Mouse (Mus musculus): ENCODE data around the gene Afap1. TPM values are rescaled to one million over a fixed set of nuclear protein-coding genes. Genes with fewer than 3 reads are reported as not detected.
A peak's percentile ranks its signal among the peaks of the same experiment; 100 is the strongest.

Afap1 gene
- total and polyA plus RNA-seq, 2 experiments = 0.55 to 0.73 TPM

DNA sequence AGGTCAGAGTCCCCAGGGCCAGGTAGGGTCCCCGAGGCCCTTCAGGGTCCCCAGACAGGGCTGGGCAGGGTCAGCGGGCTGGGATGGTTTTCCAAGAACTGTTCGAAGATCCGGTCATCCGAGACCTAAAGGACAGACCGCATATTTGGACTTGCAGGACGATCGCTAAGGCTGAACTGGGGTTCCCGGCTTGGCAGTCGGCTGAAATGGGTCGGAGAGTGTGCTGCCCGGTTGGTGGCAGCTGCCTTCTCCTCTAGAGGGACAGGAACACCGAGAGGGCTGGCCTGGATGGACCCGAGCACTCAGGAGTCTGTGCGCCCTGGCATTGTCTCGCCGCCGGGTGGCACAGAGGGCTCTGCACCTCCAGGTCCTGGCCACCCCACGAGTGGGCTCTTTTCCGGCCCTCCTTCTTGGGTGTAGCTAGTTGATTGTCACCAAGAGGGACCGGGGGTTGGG lies 714 bp downstream of the Afap1 start:
- no peak for TF ChIP-seq POLR2A (IDR thresholded peaks at IDR 0.05; ENCODE audit: extremely low read depth, insufficient read depth, low read length)
- no peak for TF ChIP-seq CTCF (IDR thresholded peaks at IDR 0.05; ENCODE audit: low read depth, low read length)
- Histone ChIP-seq H3K27ac (replicated peaks; ENCODE audit: insufficient read depth, low read depth, low read length) (no peak overlapping the region), H3K79me2 (ENCODE audit: control insufficient read depth, insufficient read depth, low read length) (no peaks in the 10 kb centered on the region), H3K9ac (ENCODE audit: low read depth, low read length) (peak overlapping the region; percentile 82), H3K4me1 (ENCODE audit: control insufficient read depth, insufficient read depth, low read length) (peaks cover 2% of the 10 kb centered on the region; the same call in 1 of the 2 replicates), H3K36me3 (ENCODE audit: control insufficient read depth, insufficient read depth, low read length) (no peaks in the 10 kb centered on the region), H3K27me3 (ENCODE audit: control insufficient read depth, insufficient read depth, low read length) (no peaks in the 10 kb centered on the region), H3K4me3 (ENCODE audit: insufficient read depth, low read depth, low read length) (peak overlapping the region; percentile 69)
- DNase-seq (ENCODE audit: extremely low read depth, low read depth, low spot score) = no peak
- WGBS = 5% methylated on average over 21 of the region's 21 CpGs

- H3K27me3 ChIP-seq (ENCODE audit: control insufficient read depth, insufficient read depth, low read length) = no peaks in the 10 kb centered on the region
- H3K4me3 ChIP-seq (ENCODE audit: insufficient read depth, low read depth, low read length) = peak overlapping the region; percentile 51; the same call in 1 of the 2 replicates
- 28% methylated on average over 30 of the region's 30 CpGs for WGBS
- peaks cover 2% of the 10 kb centered on the region; the same call in 1 of the 2 replicates for H3K4me1 ChIP-seq (ENCODE audit: control insufficient read depth, insufficient read depth, low read length)
- DNase-seq (ENCODE audit: extremely low read depth, low read depth, low spot score) = no peak
- H3K9ac ChIP-seq (ENCODE audit: low read depth, low read length) = peak overlapping the region; percentile 10; the same call in 1 of the 2 replicates
- no peak overlapping the region for H3K27ac ChIP-seq (replicated peaks; ENCODE audit: insufficient read depth, low read depth, low read length)
- H3K36me3 ChIP-seq (ENCODE audit: control insufficient read depth, insufficient read depth, low read length) = no peaks in the 10 kb centered on the region
- TF ChIP-seq POLR2A (IDR thresholded peaks at IDR 0.05; ENCODE audit: extremely low read depth, insufficient read depth, low read length) (no peak), CTCF (IDR thresholded peaks at IDR 0.05; ENCODE audit: low read depth, low read length) (no peak)
- H3K79me2 ChIP-seq (ENCODE audit: control insufficient read depth, insufficient read depth, low read length) = no peaks in the 10 kb centered on the region
These were observed 1.4 kb downstream of the Afap1 start for GRCm38 (mm10) chr5:35894295-35895047.

DNA sequence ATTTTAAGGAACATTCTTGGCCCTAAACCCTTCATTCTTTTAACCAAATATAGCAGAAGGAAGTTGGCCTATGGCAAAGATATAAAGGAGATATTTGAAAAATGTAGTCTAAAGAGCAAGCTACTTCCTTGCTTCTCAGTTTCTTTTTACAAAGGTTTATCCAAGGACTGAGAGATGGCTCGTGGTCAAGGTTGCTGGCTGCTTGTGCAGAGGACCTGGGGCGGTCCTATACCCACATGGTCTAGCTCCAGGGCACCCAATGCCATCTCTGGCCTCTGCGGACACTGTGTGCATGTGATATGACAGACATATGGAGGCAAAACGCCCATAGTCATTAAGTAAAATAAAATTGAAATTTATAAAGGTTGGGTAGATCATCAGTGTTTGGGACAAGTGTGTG lies 2.8 kb downstream of the Afap1 start:
- H3K36me3 ChIP-seq (ENCODE audit: control insufficient read depth, insufficient read depth, low read length) = no peaks in the 10 kb centered on the region
- no peak overlapping the region for H3K9ac ChIP-seq (ENCODE audit: low read depth, low read length)
- no peak for DNase-seq (ENCODE audit: extremely low read depth, low read depth, low spot score)
- H3K4me1 ChIP-seq (ENCODE audit: control insufficient read depth, insufficient read depth, low read length) = peaks cover 2% of the 10 kb centered on the region; the same call in 1 of the 2 replicates
- H3K27ac ChIP-seq (replicated peaks; ENCODE audit: insufficient read depth, low read depth, low read length) = no peak overlapping the region
- 83% methylated on average over 4 of the region's 4 CpGs for WGBS
- no peaks in the 10 kb centered on the region for H3K27me3 ChIP-seq (ENCODE audit: control insufficient read depth, insufficient read depth, low read length)
- no peak overlapping the region for H3K4me3 ChIP-seq (ENCODE audit: insufficient read depth, low read depth, low read length)
- TF ChIP-seq POLR2A (IDR thresholded peaks at IDR 0.05; ENCODE audit: extremely low read depth, insufficient read depth, low read length) (no peak), CTCF (IDR thresholded peaks at IDR 0.05; ENCODE audit: low read depth, low read length) (no peak)
- H3K79me2 ChIP-seq (ENCODE audit: control insufficient read depth, insufficient read depth, low read length) = no peaks in the 10 kb centered on the region

- WGBS = 86% methylated on average over 4 of the region's 4 CpGs
- H3K27ac ChIP-seq (replicated peaks; ENCODE audit: insufficient read depth, low read depth, low read length) = no peak overlapping the region
- no peak for TF ChIP-seq CTCF (IDR thresholded peaks at IDR 0.05; ENCODE audit: low read depth, low read length)
- no peak for TF ChIP-seq POLR2A (IDR thresholded peaks at IDR 0.05; ENCODE audit: extremely low read depth, insufficient read depth, low read length)
These were observed 3.4 kb downstream of the Afap1 start for GRCm38 (mm10) chr5:35896556-35896955.

DNA sequence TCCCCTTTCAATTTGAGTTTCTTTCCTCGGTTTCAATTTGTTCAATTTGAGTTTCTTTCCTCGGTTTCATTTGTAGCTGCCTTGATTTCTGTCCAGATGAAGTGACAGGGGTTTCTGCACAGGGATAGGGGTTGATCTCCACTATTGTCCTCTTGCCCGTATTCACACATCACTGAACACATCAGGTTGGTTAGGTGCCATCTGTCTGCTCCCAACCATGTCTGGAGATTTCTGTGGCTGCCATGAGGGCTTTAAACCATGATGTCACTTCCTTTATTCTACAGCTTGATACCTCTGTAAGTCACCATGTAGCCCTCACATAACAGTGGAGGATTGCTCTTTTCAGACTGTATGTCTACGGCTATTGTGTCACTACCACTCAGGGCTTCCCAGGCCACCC lies 4.0 kb downstream of the Afap1 start:
- H3K9ac ChIP-seq (ENCODE audit: low read depth, low read length) = no peak overlapping the region
- H3K4me3 ChIP-seq (ENCODE audit: insufficient read depth, low read depth, low read length) = no peak overlapping the region
- H3K79me2 ChIP-seq (ENCODE audit: control insufficient read depth, insufficient read depth, low read length) = no peaks in the 10 kb centered on the region
- no peaks in the 10 kb centered on the region for H3K27me3 ChIP-seq (ENCODE audit: control insufficient read depth, insufficient read depth, low read length)
- H3K4me1 ChIP-seq (ENCODE audit: control insufficient read depth, insufficient read depth, low read length) = peaks cover 2% of the 10 kb centered on the region; the same call in 1 of the 2 replicates
- no peak for TF ChIP-seq POLR2A (IDR thresholded peaks at IDR 0.05; ENCODE audit: extremely low read depth, insufficient read depth, low read length)
- no peak for TF ChIP-seq CTCF (IDR thresholded peaks at IDR 0.05; ENCODE audit: low read depth, low read length)
- no peak overlapping the region for H3K27ac ChIP-seq (replicated peaks; ENCODE audit: insufficient read depth, low read depth, low read length)
- WGBS = 86% methylated on average over 4 of the region's 4 CpGs
- DNase-seq (ENCODE audit: extremely low read depth, low read depth, low spot score) = no peak
- H3K36me3 ChIP-seq (ENCODE audit: control insufficient read depth, insufficient read depth, low read length) = no peaks in the 10 kb centered on the region

More at GRCm38 (mm10) chr5:35896556-35896955, 3.4 kb downstream of the Afap1 start:
- DNase-seq (ENCODE audit: extremely low read depth, low read depth, low spot score) = no peak
- H3K4me3 ChIP-seq (ENCODE audit: insufficient read depth, low read depth, low read length) = no peak overlapping the region
- peaks cover 2% of the 10 kb centered on the region; the same call in 1 of the 2 replicates for H3K4me1 ChIP-seq (ENCODE audit: control insufficient read depth, insufficient read depth, low read length)
- H3K27me3 ChIP-seq (ENCODE audit: control insufficient read depth, insufficient read depth, low read length) = no peaks in the 10 kb centered on the region
- H3K9ac ChIP-seq (ENCODE audit: low read depth, low read length) = no peak overlapping the region
- H3K36me3 ChIP-seq (ENCODE audit: control insufficient read depth, insufficient read depth, low read length) = no peaks in the 10 kb centered on the region
- no peaks in the 10 kb centered on the region for H3K79me2 ChIP-seq (ENCODE audit: control insufficient read depth, insufficient read depth, low read length)

DNA sequence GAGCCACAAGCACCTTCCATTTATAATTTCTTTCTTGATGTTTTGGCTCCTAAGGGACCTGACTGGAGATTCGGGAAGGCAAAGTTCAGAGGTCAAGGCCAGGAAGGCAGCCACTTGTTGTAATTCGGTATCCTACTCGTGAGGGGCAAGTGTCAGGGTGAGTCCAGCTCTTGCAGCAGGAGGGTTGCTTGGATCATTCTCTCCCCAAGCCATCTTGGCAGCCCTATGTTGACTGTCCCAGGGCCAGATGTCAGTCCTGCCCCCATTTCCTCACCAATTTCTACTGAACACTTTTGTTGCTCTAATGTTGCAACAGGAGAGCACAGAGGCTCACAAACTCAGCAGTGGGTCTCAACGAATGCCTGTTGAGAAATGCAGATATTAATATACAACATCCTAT lies 5.0 kb downstream of the Afap1 start:
- WGBS = 32% methylated on average over 4 of the region's 4 CpGs
- H3K9ac ChIP-seq (ENCODE audit: low read depth, low read length) = no peak overlapping the region
- H3K27me3 ChIP-seq (ENCODE audit: control insufficient read depth, insufficient read depth, low read length) = no peaks in the 10 kb centered on the region
- H3K4me1 ChIP-seq (ENCODE audit: control insufficient read depth, insufficient read depth, low read length) = no peaks in the 10 kb centered on the region
- no peaks in the 10 kb centered on the region for H3K36me3 ChIP-seq (ENCODE audit: control insufficient read depth, insufficient read depth, low read length)
- H3K27ac ChIP-seq (replicated peaks; ENCODE audit: insufficient read depth, low read depth, low read length) = no peak overlapping the region
- no peaks in the 10 kb centered on the region for H3K79me2 ChIP-seq (ENCODE audit: control insufficient read depth, insufficient read depth, low read length)
- no peak for DNase-seq (ENCODE audit: extremely low read depth, low read depth, low spot score)
- TF ChIP-seq CTCF (IDR thresholded peaks at IDR 0.05; ENCODE audit: low read depth, low read length) (no peak), POLR2A (IDR thresholded peaks at IDR 0.05; ENCODE audit: extremely low read depth, insufficient read depth, low read length) (no peak)
- H3K4me3 ChIP-seq (ENCODE audit: insufficient read depth, low read depth, low read length) = no peak overlapping the region
